19 mouse cellular contexts compared by ENCODE assay signal in the genomic region with DNA sequence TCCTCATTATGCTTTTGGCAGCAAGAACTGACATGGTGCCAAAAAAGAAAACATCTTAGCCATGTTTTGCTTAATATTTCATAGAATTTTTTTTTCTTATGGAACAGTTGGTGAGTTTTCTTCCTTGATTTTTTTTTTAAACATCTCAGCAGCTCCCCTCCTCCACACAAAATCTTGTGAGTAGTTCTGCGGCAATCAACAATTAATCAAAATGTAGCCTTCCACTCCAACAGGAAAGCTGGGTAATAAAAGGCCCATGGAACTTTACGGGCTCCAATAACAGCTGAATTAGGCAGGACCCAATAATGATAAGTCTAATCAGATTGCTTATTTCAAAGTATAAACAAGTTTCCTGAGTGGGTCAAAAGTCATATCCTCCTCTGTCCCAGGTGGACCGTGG.
"Had no signal": no experiment of that assay in that cellular context is flagged by ENCODE, and none has a peak within 500 bp of the region (broad histone marks: within the 10 kb centered on the region; RNA-seq: fewer than 3 reads in every experiment).

No protein-coding gene starts in this region.

- H3K4me1 ChIP-seq: liver, embryonic 13.5 days; megakaryocyte, embryonic 14.5 days; midbrain, embryonic 12.5 days; midbrain, embryonic 15.5 days; neural tube, embryonic 12.5 days; neural tube, embryonic 15.5 days had no signal

- H3K4me3 ChIP-seq: left cerebral cortex, adult 2 months; liver, embryonic 13.5 days; megakaryocyte, embryonic 14.5 days; midbrain, embryonic 12.5 days; midbrain, embryonic 15.5 days; neural tube, embryonic 12.5 days; neural tube, embryonic 15.5 days had no signal

- H3K4me2 ChIP-seq: liver, embryonic 13.5 days; midbrain, embryonic 12.5 days; midbrain, embryonic 15.5 days; neural tube, embryonic 12.5 days; neural tube, embryonic 15.5 days had no signal

- H3K27me3 ChIP-seq: liver, embryonic 13.5 days; megakaryocyte, embryonic 14.5 days; midbrain, embryonic 12.5 days; midbrain, embryonic 15.5 days; neural tube, embryonic 12.5 days; neural tube, embryonic 15.5 days had no signal

- DNase-seq: kidney, adult 9 months; kidney, postnatal 10 days; kidney, postnatal 36 days; layer of hippocampus, postnatal 36 days; liver, embryonic 13.5 days; lung, adult 2 months; lung, postnatal 36 days; right cerebral cortex, adult 18-20 months; right cerebral cortex, postnatal 14 days; right cerebral cortex, postnatal 4 days; thymus, postnatal 25 days had no signal

- H3K27ac ChIP-seq: left cerebral cortex, adult 2 months; liver, embryonic 13.5 days; midbrain, embryonic 12.5 days; midbrain, embryonic 15.5 days; neural tube, embryonic 12.5 days; neural tube, embryonic 15.5 days had no signal

- H3K36me3 ChIP-seq: liver, embryonic 13.5 days; midbrain, embryonic 12.5 days; midbrain, embryonic 15.5 days; neural tube, embryonic 12.5 days; neural tube, embryonic 15.5 days had no signal

- H3K9ac ChIP-seq: liver, embryonic 13.5 days; midbrain, embryonic 12.5 days; midbrain, embryonic 15.5 days; neural tube, embryonic 12.5 days; neural tube, embryonic 15.5 days had no signal

- ATAC-seq: intestine, postnatal 0 days; lung, postnatal 0 days; midbrain, embryonic 15.5 days had no signal

- H3K9me3 ChIP-seq: liver, embryonic 13.5 days; midbrain, embryonic 12.5 days; midbrain, embryonic 15.5 days; neural tube, embryonic 12.5 days; neural tube, embryonic 15.5 days had no signal
